Mouse (Mus musculus) urinary bladder, postnatal 36 days (tissue): ENCODE results near the gene Ddo.

Experiments
- DNase-seq, 2 experiments: peaks; one replicate each; pipeline ENCODE4 v3.0.0; 2022; ENCODE audit warnings: low spot score in 2 of 2, mixed read lengths in 1 of 2

Gene Ddo

DNA sequence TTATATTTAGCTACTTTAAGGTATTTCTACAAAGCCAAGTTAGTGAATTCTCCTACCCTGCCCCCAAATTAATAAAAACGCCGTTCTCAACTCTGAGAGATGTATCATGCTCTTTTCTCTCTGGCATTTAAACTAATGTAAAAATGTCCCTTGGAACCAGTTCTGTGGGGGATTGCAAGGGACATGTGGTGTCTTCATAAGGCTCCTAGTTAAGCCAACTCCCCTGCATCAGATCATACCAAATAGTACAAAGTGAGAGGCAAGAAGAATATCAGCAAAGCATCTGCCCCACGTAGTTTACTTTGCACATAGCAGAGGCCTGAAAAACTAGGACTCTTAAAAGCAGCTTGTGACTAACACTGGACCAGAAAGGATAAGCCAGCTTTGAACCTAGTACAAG, 86.9 kb downstream of the Ddo start:
- no peak for DNase-seq

DNA sequence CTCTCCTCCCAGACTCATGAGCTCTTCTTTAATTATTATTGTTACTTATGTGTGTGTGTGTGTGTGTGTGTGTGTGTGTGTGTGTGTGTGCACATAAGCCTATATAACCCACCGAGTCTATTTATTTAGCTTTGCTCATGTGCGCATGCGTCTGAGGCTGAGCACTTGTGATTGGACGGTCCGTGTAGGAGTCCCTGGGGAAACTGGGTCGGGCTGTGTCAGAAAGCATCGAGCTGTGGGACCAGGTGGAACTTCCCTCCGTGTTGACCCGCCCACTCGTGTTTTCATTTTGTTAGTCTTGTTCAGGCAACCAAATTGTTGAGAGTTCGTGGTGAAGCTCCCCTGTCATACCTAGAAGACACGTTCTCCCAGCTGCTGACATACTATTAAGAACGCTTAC, 88.6 kb downstream of the Ddo start:
- DNase-seq, result no peak

- DNase-seq, result no peak
Observed at GRCm38 (mm10) chr10:40719062-40719461, 89.3 kb downstream of the Ddo start.

DNA sequence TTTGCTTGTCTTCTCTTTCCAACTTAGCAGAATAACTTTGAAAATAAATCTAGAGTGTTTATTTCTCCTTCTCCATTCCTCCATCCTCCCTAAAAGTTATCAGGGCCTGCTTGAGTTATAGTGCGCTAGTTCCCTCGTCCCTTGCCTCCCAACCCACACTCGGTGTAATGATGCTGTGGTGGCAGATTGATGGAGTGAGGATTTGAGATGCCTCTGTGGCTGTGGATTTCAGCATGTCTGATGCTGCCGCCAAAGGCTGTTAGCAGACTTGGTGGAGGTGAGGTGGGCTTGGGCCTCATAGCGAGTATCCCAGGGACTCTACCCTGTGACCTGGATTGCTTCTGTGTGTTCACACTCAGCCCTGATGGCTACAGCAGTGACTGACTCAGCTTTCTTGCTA, 91.1 kb downstream of the Ddo start:
- DNase-seq, result no peak

DNA sequence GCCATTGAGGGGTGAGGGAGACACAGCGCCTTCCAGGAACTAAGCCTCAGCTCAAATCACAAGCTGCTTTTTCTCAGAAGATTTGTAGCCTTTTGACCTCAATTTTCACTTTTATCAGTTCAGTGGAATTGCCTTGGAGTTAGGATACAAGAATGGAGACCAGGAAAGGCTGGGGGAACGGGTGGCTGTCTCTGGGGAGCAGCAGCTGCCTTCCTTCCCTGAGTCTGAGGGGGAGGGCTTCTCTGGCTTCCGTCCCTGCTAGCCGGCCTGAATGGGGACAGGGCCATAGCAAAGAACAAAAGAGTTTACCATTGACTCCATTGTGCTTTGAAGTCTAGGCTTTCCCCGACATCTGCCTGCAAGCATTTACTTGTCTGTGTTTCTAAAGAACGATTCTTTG, 94.5 kb downstream of the Ddo start:
- no peak for DNase-seq

DNA sequence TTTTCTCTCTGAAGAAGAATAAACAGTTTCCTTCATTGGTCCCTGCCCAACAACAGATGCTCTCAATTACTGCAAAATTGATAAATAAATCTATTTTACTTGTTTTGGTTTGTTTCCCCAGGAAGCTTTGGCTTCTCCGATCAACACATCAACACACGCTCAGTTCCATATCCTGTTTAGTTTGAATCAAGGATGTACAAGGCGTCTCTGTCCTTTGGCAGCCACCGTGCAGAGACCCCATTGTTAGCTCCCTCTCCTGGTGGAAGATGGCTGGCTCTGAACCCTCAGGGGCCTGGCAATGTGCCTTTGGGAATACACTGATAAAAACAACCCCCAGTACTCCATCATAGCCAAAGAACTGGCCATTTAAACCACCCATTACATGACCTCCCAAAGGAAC, 95.3 kb downstream of the Ddo start:
- DNase-seq, result no peak

- no peak for DNase-seq
Observed at GRCm38 (mm10) chr10:40725471-40725870, 95.7 kb downstream of the Ddo start.

GRCm38 (mm10) chr10:40726288-40726902, 96.6 kb downstream of the Ddo start:
- DNase-seq, result no peak

DNA sequence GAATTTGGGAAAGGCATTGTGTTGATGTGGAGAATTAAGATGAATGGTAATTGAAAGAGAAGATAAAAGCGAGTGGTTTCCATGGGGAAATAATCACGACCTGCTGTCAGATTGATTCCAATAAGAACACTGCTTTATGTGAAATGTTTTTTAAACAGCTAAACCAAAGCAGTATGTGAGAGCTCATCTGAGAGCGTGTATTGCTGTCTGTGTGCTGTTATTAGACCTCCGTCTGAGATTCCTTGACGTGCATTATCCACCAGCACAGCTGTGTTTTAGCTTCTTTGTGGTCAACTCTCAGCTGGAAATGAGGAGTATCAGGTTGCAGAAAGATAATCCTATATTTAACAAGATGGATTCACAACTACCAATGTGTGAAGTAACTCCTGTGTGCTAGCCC, 97.2 kb downstream of the Ddo start:
- DNase-seq, result no peak

DNA sequence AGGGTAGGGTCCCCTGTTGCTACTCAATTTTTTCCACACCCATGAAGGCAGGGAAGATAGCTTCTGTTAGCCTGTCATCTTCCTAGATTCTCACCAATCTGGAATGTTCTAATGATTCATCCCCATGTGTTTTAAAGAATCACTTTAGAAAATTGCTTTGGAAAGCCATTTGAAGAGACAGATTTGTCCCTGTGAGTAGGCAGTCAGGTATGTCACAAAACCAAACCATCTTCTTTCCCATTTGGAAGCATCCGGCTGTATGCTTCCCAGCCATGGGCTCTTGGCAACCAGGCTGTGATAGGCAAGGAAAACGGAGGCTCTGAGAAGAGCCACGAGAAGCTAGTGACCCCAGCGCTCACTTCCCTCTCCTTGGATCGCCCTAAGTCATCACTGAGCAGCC, 100.4 kb downstream of the Ddo start:
- no peak for DNase-seq
